Mouse (Mus musculus): Measurements from ENCODE around the gene Cdh3. TPM values are rescaled to one million over a fixed set of nuclear protein-coding genes. Genes with fewer than 3 reads are reported as not detected.

Cdh3 gene
- polyA plus RNA-seq, 1 experiment from 2014 or later, result 3.8 TPM

DNA sequence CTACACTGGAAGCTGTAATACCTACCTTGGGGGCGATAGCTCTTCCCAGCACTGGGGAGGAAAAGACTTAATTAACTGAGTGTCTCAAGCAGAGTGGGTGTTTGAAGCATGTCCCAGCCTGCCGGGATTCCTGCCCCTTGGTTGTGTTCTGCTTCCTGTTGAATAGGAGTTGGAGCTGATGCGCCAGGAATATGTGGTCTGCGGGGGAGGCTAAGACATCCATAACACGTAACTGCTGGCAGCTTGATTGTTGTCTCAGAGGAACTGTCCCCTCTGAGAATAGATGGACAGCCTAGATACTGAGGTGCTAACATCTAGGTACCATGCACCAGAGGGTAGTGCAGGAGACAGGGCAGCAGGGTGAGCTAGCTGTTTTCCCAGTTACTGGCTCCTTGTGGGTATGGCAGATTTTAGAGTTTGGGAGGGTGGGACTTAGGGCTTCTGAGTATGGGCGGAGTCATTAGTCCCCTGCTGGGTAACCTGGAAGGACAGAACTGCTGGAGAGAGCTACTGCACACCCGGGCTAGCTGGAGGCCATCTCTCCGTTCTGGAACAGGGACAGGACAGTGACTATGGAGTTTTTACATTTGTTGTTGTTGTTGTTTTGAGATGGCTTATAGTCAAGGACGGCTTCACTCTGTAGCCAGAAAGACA is 18.0 kb downstream of the Cdh3 start:
- Histone ChIP-seq H3K4me2 (replicated peaks) (no peak overlapping the region), H3K9me3 (no peaks in the 10 kb centered on the region), H3K9ac (replicated peaks) (no peak overlapping the region), H3K27ac (replicated peaks) (no peak overlapping the region), H3K36me3 (no peaks in the 10 kb centered on the region), H3K27me3 (0 out of 2 replicates have a peak, but pooled peaks cover 3% of the 10 kb centered on the region), H3K4me1 (no peaks in the 10 kb centered on the region), H3K4me3 (no peak overlapping the region)
- 88% methylated on average over 9 of the region's 9 CpGs for WGBS
- no peak for ATAC-seq (ENCODE audit: low FRiP score, low read depth)

DNA sequence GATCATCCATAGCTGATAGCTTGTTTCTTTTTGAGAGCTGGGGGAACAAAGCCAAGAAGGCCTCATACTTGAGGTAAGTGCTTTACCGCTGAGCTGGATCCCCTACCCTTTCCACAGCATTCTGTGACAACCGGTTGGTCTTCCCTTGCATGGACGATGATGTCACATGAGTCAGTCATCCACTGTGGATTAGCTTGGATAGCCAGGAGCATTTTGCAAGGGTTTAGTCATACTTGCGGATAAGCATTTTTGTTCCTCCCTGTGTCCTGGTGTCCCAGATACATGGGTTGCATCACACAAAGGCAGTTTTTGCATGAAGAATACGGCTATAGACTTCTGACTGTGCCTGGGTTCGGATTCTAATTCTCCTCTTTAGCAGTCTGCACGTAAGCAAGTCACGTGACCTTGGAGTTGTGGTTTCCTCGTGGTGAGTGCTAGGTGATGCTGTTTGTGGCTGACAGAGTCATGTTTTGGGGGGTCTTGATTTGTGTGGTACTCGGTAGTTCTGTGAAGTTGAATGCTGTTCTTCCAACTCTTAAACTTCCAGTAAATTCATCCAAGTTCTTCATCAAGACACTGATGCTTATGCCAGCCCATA is 19.3 kb downstream of the Cdh3 start:
- Histone ChIP-seq H3K4me2 (replicated peaks) (no peak overlapping the region), H3K27me3 (0 out of 2 replicates have a peak, but pooled peaks cover 3% of the 10 kb centered on the region), H3K36me3 (no peaks in the 10 kb centered on the region), H3K4me1 (no peaks in the 10 kb centered on the region), H3K4me3 (no peak overlapping the region), H3K27ac (replicated peaks) (no peak overlapping the region), H3K9ac (replicated peaks) (no peak overlapping the region), H3K9me3 (no peaks in the 10 kb centered on the region)
- WGBS, result 95% methylated on average over 10 of the region's 10 CpGs
- ATAC-seq (ENCODE audit: low FRiP score, low read depth), result no peak

DNA sequence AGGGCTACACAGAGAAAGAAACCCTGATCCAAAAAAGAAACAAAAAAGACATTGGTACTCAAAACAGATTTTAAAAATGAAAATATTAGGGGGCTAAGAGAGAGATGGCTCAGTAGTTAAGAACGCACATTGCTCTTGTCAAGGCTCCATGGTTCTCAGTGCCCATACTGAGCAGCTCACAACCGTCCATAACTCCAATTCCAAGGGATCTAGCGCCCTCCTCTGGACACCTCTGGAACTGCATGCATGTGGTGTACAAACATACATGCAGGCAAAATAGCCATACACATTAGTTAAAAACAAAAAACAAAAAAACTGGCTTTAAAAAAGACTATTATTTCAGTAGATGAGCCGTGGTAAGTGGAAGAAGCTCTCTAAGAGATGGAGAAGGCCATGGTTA is 19.9 kb downstream of the Cdh3 start:
- no peak overlapping the region for H3K4me2 ChIP-seq (replicated peaks)
- no peaks in the 10 kb centered on the region for H3K9me3 ChIP-seq
- no peaks in the 10 kb centered on the region for H3K4me1 ChIP-seq
- H3K4me3 ChIP-seq, result no peak overlapping the region
- H3K9ac ChIP-seq (replicated peaks), result no peak overlapping the region
- H3K27ac ChIP-seq (replicated peaks), result no peak overlapping the region
- H3K36me3 ChIP-seq, result no peaks in the 10 kb centered on the region
- no peak for ATAC-seq (ENCODE audit: low FRiP score, low read depth)
- H3K27me3 ChIP-seq, result 0 out of 2 replicates have a peak, but pooled peaks cover 3% of the 10 kb centered on the region
- 68% methylated on average over 4 of the region's 4 CpGs for WGBS

DNA sequence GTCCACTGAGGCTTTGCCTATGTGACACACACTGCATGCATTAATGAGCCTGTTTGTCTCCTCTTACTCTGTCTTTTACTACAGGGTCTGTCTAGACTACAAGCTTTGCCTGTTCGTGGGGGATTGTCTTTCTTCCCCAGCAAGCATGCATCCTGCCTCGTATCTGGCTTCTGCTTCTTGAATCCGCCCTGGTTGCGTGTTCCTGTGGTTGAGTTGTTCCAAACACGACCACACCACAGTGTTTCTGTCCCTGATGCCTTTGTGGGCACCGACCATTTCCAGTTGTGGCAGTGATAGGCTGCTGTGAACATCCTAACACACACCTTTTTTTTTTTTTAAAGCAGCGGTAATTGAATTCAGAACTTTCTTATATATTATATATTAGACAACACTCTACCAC is 23.0 kb downstream of the Cdh3 start:
- Histone ChIP-seq H3K9ac (replicated peaks) (no peak overlapping the region), H3K36me3 (no peaks in the 10 kb centered on the region), H3K9me3 (no peaks in the 10 kb centered on the region), H3K4me1 (no peaks in the 10 kb centered on the region), H3K4me3 (no peak overlapping the region), H3K27ac (replicated peaks) (no peak overlapping the region), H3K27me3 (no peaks in the 10 kb centered on the region), H3K4me2 (replicated peaks) (no peak overlapping the region)
- ATAC-seq (ENCODE audit: low FRiP score, low read depth), result no peak
- WGBS, result 77% methylated on average over 7 of the region's 7 CpGs

DNA sequence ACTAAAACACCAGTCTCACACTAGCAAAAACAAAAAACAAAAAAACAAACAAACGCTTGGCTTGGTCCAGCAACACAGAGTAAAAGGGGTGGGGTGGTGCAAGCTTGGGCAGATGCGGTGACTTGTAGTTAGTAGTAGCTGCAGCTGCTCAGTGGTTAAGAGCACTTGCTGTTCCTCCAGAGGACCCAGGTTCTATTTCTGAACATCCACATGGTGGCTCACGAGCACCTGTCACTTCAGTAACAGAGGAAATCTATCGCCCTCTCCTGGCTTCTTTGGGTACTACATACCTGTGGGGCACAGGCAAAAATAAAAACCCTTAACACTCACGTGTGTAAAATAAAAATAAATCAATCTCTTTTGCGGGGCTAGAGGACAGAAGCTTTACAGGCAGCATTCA is 23.8 kb downstream of the Cdh3 start:
- Histone ChIP-seq H3K27me3 (no peaks in the 10 kb centered on the region), H3K27ac (replicated peaks) (no peak overlapping the region), H3K36me3 (no peaks in the 10 kb centered on the region), H3K9ac (replicated peaks) (no peak overlapping the region), H3K4me3 (no peak overlapping the region), H3K9me3 (no peaks in the 10 kb centered on the region), H3K4me2 (replicated peaks) (no peak overlapping the region), H3K4me1 (no peaks in the 10 kb centered on the region)
- 43% methylated on average over 6 of the region's 6 CpGs for WGBS
- ATAC-seq (ENCODE audit: low FRiP score, low read depth), result no peak

DNA sequence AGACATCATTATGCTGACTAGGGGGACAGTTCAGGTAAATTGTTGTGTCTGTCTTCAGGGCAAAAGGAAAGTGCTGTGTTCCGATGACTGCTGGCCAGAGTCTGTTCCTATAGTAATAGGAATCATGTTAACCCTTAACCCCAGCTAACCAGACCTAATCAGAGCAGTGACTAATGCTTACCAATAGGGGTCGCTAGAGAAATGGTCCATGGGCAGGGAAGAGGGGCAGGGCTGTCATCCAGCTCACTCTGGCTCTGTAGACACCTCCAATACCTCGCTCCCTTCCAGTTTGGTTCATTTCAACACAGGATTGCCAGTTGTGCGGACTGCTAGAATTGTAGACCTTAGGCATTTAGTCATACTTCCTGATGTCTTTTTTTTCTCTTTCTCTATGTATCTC is 24.8 kb downstream of the Cdh3 start:
- no peak overlapping the region for H3K4me2 ChIP-seq (replicated peaks)
- no peak for ATAC-seq (ENCODE audit: low FRiP score, low read depth)
- 69% methylated on average over 4 of the region's 4 CpGs for WGBS

DNA sequence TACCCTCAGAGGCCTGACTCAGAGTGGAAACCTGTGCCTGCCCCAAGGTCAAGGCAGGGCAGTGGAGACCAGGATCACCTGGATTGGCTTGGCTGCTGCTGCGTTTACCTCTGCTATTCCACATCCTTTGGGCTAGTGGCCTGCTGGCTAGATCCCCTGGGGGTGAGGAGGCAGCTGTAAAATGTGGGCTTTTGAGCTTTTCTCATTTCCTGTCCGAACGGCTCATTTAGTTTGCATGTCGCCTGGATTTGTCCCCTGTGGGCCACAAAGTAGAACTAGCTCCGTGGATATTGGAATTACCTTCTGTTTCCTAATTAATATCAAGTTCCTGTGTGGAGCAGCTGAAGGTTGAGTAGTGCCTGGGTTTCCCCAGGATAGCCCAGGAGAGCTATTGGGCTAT is 28.5 kb downstream of the Cdh3 start:
- WGBS, result 69% methylated on average over 5 of the region's 5 CpGs
- Histone ChIP-seq H3K9me3 (no peaks in the 10 kb centered on the region), H3K9ac (replicated peaks) (no peak overlapping the region), H3K27me3 (peaks cover 4% of the 10 kb centered on the region; the same call in 1 of the 2 replicates), H3K4me2 (replicated peaks) (no peak overlapping the region), H3K27ac (replicated peaks) (no peak overlapping the region), H3K4me3 (no peak overlapping the region), H3K4me1 (no peaks in the 10 kb centered on the region), H3K36me3 (no peaks in the 10 kb centered on the region)
- no peak for ATAC-seq (ENCODE audit: low FRiP score, low read depth)

More for the DNA sequence above, 24.8 kb downstream of the Cdh3 start:
- H3K9ac ChIP-seq (replicated peaks), result no peak overlapping the region
- H3K36me3 ChIP-seq, result no peaks in the 10 kb centered on the region
- no peaks in the 10 kb centered on the region for H3K9me3 ChIP-seq
- H3K27me3 ChIP-seq, result no peaks in the 10 kb centered on the region
- no peak overlapping the region for H3K4me3 ChIP-seq
- no peaks in the 10 kb centered on the region for H3K4me1 ChIP-seq
- no peak overlapping the region for H3K27ac ChIP-seq (replicated peaks)

DNA sequence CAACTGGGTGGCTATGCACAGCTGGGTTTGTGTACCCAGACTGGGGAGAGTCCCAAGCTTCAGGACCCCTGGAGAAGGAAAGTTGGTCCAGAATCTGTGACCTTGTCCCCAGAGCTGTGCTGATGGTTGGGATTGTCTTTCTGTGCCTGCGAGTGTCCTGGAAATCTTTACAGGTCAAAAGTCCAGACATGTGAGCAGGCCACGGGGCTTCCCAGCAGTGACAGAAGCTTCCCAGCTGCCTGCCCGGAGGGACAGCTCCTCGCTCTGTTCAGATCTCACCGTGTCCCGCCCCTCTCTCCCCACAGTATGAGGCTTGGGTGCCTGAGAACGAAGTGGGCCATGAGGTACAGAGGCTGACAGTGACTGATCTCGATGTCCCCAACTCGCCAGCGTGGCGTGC is 30.3 kb downstream of the Cdh3 start:
- ATAC-seq (ENCODE audit: low FRiP score, low read depth), result no peak
- H3K4me3 ChIP-seq, result no peak overlapping the region
- WGBS, result 81% methylated on average over 11 of the region's 11 CpGs
- H3K4me2 ChIP-seq (replicated peaks), result no peak overlapping the region
- H3K27me3 ChIP-seq, result peaks cover 4% of the 10 kb centered on the region; the same call in 1 of the 2 replicates
- no peak overlapping the region for H3K27ac ChIP-seq (replicated peaks)
- no peaks in the 10 kb centered on the region for H3K36me3 ChIP-seq
- no peak overlapping the region for H3K9ac ChIP-seq (replicated peaks)
- H3K4me1 ChIP-seq, result no peaks in the 10 kb centered on the region
- no peaks in the 10 kb centered on the region for H3K9me3 ChIP-seq

DNA sequence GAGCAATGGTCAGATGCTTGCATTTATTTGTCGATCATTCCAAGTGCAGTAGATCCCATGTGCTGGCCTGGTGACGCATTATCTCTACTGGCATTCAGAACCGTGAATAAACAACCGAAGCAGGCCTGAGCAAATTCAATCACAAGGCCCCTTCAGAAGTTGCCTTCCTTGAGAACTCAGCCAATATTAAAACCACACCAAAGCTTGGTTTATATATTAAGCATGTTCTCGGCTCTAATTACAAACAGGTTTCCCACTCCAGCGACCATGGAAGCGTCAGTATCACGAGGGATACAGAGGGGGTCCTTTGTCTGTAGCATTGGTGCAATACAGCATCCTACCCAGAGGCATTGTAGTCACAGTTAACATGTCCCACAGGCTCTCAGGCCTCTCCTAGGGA is 32.4 kb downstream of the Cdh3 start:
- Histone ChIP-seq H3K4me1 (no peaks in the 10 kb centered on the region), H3K36me3 (no peaks in the 10 kb centered on the region), H3K4me3 (no peak overlapping the region), H3K9ac (replicated peaks) (no peak overlapping the region), H3K4me2 (replicated peaks) (no peak overlapping the region), H3K27me3 (peaks cover 4% of the 10 kb centered on the region; the same call in 1 of the 2 replicates), H3K9me3 (no peaks in the 10 kb centered on the region), H3K27ac (replicated peaks) (no peak overlapping the region)
- no peak for ATAC-seq (ENCODE audit: low FRiP score, low read depth)
- 74% methylated on average over 8 of the region's 8 CpGs for WGBS

DNA sequence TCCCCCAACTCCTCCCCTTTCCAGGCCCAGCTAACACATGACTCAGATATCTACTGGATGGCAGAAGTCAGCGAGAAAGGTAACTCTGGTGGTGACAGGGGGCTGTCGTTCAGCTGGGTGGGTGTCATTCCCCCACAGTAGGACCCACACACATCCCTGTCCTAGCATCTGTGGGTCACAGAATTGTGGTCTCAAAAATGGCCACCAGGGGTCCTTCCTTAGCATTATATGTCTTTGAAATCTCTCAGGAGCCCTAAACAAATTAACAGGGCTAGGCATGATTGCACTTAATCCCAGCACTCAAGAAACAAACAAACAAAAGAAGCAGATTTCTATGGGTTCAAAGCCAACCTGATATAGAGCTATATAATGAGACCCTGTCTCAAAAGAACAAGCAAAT is 34.5 kb downstream of the Cdh3 start:
- Histone ChIP-seq H3K27me3 (peaks cover 4% of the 10 kb centered on the region; the same call in 1 of the 2 replicates), H3K9me3 (no peaks in the 10 kb centered on the region), H3K9ac (replicated peaks) (no peak overlapping the region), H3K4me2 (replicated peaks) (no peak overlapping the region), H3K36me3 (no peaks in the 10 kb centered on the region), H3K27ac (replicated peaks) (no peak overlapping the region), H3K4me3 (no peak overlapping the region), H3K4me1 (no peaks in the 10 kb centered on the region)
- no peak for ATAC-seq (ENCODE audit: low FRiP score, low read depth)
- 86% methylated on average over 2 of the region's 2 CpGs for WGBS

DNA sequence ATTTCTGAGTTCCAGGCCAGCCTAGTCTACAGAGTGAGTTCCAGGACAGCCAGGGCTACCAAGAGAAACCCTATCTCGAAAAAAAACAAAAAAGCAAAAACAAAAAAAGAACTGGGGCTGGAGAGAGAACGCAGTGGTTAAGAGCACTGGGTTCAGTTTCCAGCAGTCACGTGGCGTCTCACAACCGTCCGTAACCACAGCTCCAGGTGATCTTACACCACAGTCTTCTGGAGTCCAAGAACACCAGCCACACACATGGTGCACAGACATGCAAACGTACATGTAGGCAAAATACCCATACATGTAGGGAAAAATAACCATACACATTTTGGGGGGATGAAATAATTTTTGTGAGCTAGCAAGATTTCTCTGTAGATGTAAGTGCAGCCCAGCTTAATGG is 36.1 kb downstream of the Cdh3 start:
- no peaks in the 10 kb centered on the region for H3K27me3 ChIP-seq
- H3K4me3 ChIP-seq, result no peak overlapping the region
- H3K9me3 ChIP-seq, result no peaks in the 10 kb centered on the region
- no peak overlapping the region for H3K9ac ChIP-seq (replicated peaks)
- H3K36me3 ChIP-seq, result no peaks in the 10 kb centered on the region
- no peak overlapping the region for H3K4me2 ChIP-seq (replicated peaks)
- no peak overlapping the region for H3K27ac ChIP-seq (replicated peaks)
- WGBS, result 88% methylated on average over 7 of the region's 7 CpGs
- ATAC-seq (ENCODE audit: low FRiP score, low read depth), result no peak
- no peaks in the 10 kb centered on the region for H3K4me1 ChIP-seq

DNA sequence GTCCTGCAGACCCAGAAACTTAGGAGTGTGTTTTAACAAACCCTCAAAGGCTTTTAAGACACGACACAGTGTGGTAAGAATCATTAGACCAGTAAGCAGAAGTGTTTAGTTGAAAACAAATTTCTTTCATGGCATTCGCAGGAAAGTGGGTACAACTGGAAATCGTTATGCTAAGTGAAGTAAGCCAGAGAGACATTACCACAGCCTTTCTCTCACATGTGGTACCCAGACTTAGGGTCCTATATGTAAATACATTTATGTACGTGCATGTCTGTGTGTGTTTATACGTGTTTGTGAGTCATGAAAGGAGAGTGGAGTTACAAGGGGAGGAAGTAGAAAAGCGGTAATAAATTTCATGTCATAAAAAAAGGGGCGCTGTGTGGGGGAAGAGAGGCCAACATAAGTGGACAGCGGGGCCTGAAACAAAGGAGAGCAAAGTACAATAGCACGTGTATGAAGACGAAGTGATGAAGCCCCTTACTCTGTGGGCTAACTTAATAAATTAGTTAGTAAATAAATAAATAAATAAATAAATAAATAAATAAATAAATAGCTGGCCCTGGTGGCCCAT is 37.8 kb downstream of the Cdh3 start:
- ATAC-seq (ENCODE audit: low FRiP score, low read depth), result no peak
- Histone ChIP-seq H3K9ac (replicated peaks) (no peak overlapping the region), H3K4me1 (no peaks in the 10 kb centered on the region), H3K4me3 (no peak overlapping the region), H3K36me3 (no peaks in the 10 kb centered on the region), H3K27me3 (no peaks in the 10 kb centered on the region), H3K9me3 (no peaks in the 10 kb centered on the region), H3K27ac (replicated peaks) (no peak overlapping the region), H3K4me2 (replicated peaks) (no peak overlapping the region)
- WGBS, result 89% methylated on average over 10 of the region's 10 CpGs

Measured in midbrain, embryonic 12.5 days (tissue).